8 mouse cellular contexts compared by ENCODE assay signal in the genomic region with DNA sequence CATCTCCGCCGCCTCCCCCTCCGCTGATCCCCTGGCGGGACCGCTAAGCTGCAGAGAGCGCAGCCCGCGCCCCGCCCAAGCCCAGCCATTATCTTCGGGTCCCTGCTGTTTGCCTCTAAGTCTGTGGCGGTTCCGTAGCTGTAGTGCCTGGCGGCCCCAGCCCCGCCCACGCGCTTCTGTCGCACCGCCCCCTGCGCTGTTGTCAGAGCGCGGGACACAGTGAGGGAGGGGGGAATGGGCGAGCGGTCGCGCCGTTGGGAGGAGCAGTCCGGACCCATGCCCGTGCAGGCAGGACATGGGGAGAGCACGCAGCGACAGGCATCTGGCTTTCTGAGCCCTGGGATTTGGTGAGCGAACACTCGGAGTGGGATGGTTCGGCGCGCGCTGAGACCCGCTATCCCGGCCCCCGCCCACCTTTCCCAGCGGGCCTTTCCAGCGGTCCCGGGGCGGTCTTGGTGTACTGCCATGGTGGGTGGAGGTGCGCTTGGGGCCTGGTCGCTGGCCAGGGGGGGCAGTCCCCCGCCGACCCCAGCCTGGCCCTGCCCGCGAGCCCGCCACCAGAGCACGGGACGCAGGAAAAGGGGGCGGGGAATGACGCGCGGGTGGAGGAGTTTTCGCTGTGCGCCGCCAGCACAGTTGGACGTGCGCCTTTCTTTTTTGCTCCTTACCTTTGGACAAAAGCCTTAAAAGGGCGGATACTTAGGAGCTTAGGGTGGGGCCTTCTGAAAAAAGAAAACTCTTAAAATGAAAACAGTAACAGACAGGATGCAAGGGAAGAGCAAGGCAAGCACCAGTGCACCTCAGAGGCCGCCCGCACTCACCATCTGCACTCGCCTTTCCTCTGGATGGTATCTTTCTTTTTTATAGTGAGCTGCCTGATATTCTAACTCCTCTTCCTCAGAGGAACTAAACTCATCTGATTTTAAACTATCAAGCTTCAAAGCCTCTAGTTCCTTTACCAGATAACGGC. TPM values are rescaled to one million over a fixed set of nuclear protein-coding genes. Genes with fewer than 3 reads are reported as not detected.
DNase-seq lines count a peak whose midpoint lies in the region; ATAC-seq and TF ChIP-seq lines count a peak whose summit lies in the region.

A gene (plus strand): TSS at position 205 of the 970 bp plus-strand sequence.

- WGBS in lung, adult 2 months: 12% methylated on average over 65 of the region's 66 CpGs
- 10% methylated on average over 52 of the region's 66 CpGs for WGBS in neural tube, embryonic 15.5 days

- peak within 1 kb of the TSS; percentile 54 for H3K4me2 ChIP-seq in neural tube, embryonic 15.5 days

- peak within 1 kb of the TSS; percentile 95 for H3K27ac ChIP-seq in neural tube, embryonic 15.5 days (replicated peaks)
- H3K27ac ChIP-seq in testis, adult 2 months (ENCODE audit: control insufficient read depth, insufficient read depth, low read depth, low read length): peak within 1 kb of the TSS; percentile 36; the same call in 1 of the 2 replicates

- peak; percentile 62; the same call in 1 of the 2 replicates for TF ChIP-seq POLR2A in lung, adult 2 months (IDR thresholded peaks at IDR 0.05; ENCODE audit: borderline replicate concordance, extremely low read depth, low read depth, low read length)
- peak; percentile 39; the same call in 1 of the 2 replicates for TF ChIP-seq POLR2A in testis, adult 2 months (IDR thresholded peaks at IDR 0.05; ENCODE audit: control insufficient read depth, low read depth, low read length)

- H3K4me1 ChIP-seq in lung, adult 2 months (ENCODE audit: control insufficient read depth, insufficient read depth, low read length): no peaks in the 10 kb centered on the region
- H3K4me1 ChIP-seq in neural tube, embryonic 15.5 days: no peaks in the 10 kb centered on the region
- H3K4me1 ChIP-seq in testis, adult 2 months (ENCODE audit: control insufficient read depth, insufficient read depth, low read length): no peaks in the 10 kb centered on the region

- DNase-seq in MN1 (ENCODE audit: low spot score): peak; percentile 56
- peak; percentile 81 for DNase-seq in cerebellum, adult 9-10 months
- peak; percentile 76 for DNase-seq in forelimb bud, embryonic 11.5 days (ENCODE audit: low read depth, low spot score)
- peak; percentile 88 for DNase-seq in heart, postnatal 4 days
- DNase-seq in layer of hippocampus, adult 8-10 months (ENCODE audit: low spot score in 2 of 2): peak; percentile 69 to 76
- DNase-seq in lung, adult 2 months: peak; percentile 73

- H3K27me3 ChIP-seq in neural tube, embryonic 15.5 days (replicated peaks): no peaks in the 10 kb centered on the region
- no peaks in the 10 kb centered on the region for H3K27me3 ChIP-seq in testis, adult 2 months (ENCODE audit: control insufficient read depth, insufficient read depth, low read length)

- TF ChIP-seq CTCF in lung, adult 2 months (IDR thresholded peaks at IDR 0.05; ENCODE audit: insufficient read depth, low read length): no peak
- no peak for TF ChIP-seq CTCF in testis, adult 2 months (IDR thresholded peaks at IDR 0.05; ENCODE audit: control insufficient read depth, insufficient read depth, insufficient replicate concordance, low read depth, low read length)

- H3K4me3 ChIP-seq in lung, adult 2 months (replicated peaks; ENCODE audit: extremely low read depth, low read depth, low read length): peak within 1 kb of the TSS; percentile 72
- peak within 1 kb of the TSS; percentile 56 for H3K4me3 ChIP-seq in neural tube, embryonic 15.5 days (replicated peaks)
- peak within 1 kb of the TSS; percentile 61 for H3K4me3 ChIP-seq in testis, adult 2 months (ENCODE audit: control insufficient read depth, low read depth, low read length)

- peak; percentile 98 for ATAC-seq in neural tube, embryonic 15.5 days (ENCODE audit: low FRiP score)

- H3K9ac ChIP-seq in neural tube, embryonic 15.5 days (replicated peaks): peak within 1 kb of the TSS; percentile 73

- H3K9me3 ChIP-seq in neural tube, embryonic 15.5 days (replicated peaks): no peaks in the 10 kb centered on the region

- no peaks in the 10 kb centered on the region for H3K36me3 ChIP-seq in neural tube, embryonic 15.5 days
- H3K36me3 ChIP-seq in testis, adult 2 months (ENCODE audit: control insufficient read depth, insufficient read depth, low read length): no peaks in the 10 kb centered on the region

RNA-seq across cellular contexts. Expression of the gene that starts here (rescaled TPM):
- total RNA-seq in heart, postnatal 4 days (2021): 10 to 100 TPM in 1 of 2 experiments, 1 to 10 TPM in 1; 6.7 to 11.4 TPM
- 1 to 10 TPM; 4.4 to 6.8 (median 6.0) TPM for total RNA-seq in layer of hippocampus, adult 8-10 months (2022)
- 3.7 and 6.3 TPM in 2 replicates for polyA plus RNA-seq in lung, adult 2 months (2012; rRNA removed)
- 31.7 and 36.6 TPM in 2 replicates for polyA plus RNA-seq in neural tube, embryonic 15.5 days (2015; fragmentation: Nextera tagmentation; extraction: Ambion mirVana)
- polyA plus RNA-seq in testis, adult 2 months (2012; rRNA removed): 5.1 and 7.4 TPM in 2 replicates

Comparison
In these comparisons a context has a peak if more than half of its experiments do, and no peak if none do; other contexts are left out.
1. Peak in every context shown above with its lines: DNase-seq, ATAC-seq, H3K4me3 ChIP-seq and H3K27ac ChIP-seq.